Mouse (Mus musculus): ENCODE results near the gene Krr1. TPM values are rescaled to one million over a fixed set of nuclear protein-coding genes. Genes with fewer than 3 reads are reported as not detected.
"Not testable (repeated sequence)": the region's sequence is repeated elsewhere in the genome, so short reads cannot be mapped to it uniquely, and the experiment has no call there.

Krr1 gene
- polyA plus RNA-seq, 1 experiment from 2014 or later: 59.1 TPM

DNA sequence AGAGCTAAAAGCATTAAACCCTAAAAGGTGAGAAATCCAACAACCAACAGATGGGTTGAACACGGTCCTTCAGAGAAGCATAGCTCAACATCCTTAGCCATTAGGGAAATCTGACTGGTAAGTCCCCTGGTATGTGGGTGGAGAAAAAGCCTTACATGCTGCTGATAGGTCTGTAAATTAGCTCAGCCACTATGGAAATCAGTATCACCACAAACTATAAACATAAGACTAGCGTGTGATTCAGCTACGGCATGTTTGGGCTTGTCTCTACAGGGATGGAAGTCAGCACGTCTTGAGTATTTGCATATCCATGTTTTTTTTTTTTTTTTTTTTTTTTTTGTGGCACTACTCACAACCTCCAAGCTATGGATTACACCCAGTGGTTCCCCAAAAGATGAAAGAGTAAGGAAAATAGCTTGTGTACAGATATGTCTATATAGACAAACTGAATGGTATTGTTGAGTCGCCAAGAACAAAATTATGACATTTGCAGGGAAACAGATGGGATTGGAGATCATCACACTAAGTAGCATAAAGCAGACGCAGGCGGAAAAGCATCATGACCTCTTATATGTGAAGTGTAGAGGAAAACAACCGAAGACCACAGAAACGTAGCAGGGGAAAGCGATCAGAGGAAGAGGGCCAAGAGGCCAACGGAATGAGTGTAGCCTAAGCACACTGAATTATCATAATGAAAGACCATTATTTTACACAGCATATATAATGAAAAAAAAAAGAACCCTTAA lies 23.5 kb downstream of the Krr1 start:
- no peaks in the 10 kb centered on the region for H3K36me3 ChIP-seq (replicated peaks)
- no peak overlapping the region for H3K4me2 ChIP-seq
- 94% methylated on average over 11 of the region's 11 CpGs for WGBS
- no peaks in the 10 kb centered on the region for H3K4me1 ChIP-seq
- H3K9ac ChIP-seq: no peak overlapping the region
- no peak overlapping the region for H3K27ac ChIP-seq
- no peak for ATAC-seq (ENCODE audit: low FRiP score)
- H3K9me3 ChIP-seq: no peaks in the 10 kb centered on the region
- no peak overlapping the region for H3K4me3 ChIP-seq (replicated peaks)
- no peaks in the 10 kb centered on the region for H3K27me3 ChIP-seq

DNA sequence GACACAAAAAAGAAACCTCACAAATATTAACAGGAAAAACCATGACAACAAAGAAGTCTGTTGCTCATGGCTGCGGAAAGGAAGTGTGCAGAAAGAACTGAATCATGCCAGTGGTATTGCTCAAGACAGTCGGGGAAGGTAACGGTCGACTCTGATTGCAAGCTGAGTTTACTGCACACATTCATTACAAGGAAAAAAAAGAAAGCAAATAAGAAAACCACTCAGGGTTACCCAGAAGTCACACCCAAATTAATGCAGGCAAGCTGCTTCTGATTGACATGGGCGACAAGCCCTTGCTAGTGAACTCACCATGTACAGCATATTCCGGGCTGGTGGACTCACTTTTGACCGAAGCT lies 24.1 kb downstream of the Krr1 start:
- no peak for ATAC-seq (ENCODE audit: low FRiP score)
- WGBS: 93% methylated on average over 7 of the region's 7 CpGs
- H3K9ac ChIP-seq: no peak overlapping the region

DNA sequence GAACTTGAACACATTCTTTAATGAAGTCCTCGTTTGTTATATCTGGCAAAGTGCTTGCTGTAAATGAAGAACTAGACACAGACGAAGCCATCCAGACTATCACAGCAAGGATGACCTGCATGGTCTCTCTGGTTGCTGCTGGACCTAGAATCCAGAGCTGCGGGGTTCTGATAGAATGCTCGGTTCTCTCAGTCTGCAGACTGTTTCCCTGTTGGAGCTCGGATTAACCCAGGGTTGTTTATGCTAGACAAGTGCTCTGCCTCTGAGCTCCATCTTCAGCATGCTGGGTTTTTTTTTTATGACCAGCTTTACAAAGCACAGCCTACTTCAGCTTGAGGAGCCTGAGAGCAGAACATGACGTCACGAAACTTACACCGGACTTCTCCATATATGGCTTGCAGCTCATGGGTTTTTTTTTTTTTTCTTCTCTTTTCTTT lies 24.5 kb downstream of the Krr1 start:
- no peak for ATAC-seq (ENCODE audit: low FRiP score)
- H3K27ac ChIP-seq: no peak overlapping the region
- 80% methylated on average over 8 of the region's 8 CpGs for WGBS
- no peaks in the 10 kb centered on the region for H3K9me3 ChIP-seq
- no peak overlapping the region for H3K4me2 ChIP-seq
- H3K36me3 ChIP-seq (replicated peaks): no peaks in the 10 kb centered on the region
- H3K4me3 ChIP-seq (replicated peaks): no peak overlapping the region
- no peaks in the 10 kb centered on the region for H3K4me1 ChIP-seq
- H3K27me3 ChIP-seq: no peaks in the 10 kb centered on the region
- H3K9ac ChIP-seq: no peak overlapping the region

More for the DNA sequence above, 24.1 kb downstream of the Krr1 start:
- H3K27ac ChIP-seq: no peak overlapping the region
- H3K4me3 ChIP-seq (replicated peaks): no peak overlapping the region
- no peaks in the 10 kb centered on the region for H3K4me1 ChIP-seq
- H3K4me2 ChIP-seq: no peak overlapping the region
- no peaks in the 10 kb centered on the region for H3K27me3 ChIP-seq
- H3K9me3 ChIP-seq: no peaks in the 10 kb centered on the region
- H3K36me3 ChIP-seq (replicated peaks): no peaks in the 10 kb centered on the region

DNA sequence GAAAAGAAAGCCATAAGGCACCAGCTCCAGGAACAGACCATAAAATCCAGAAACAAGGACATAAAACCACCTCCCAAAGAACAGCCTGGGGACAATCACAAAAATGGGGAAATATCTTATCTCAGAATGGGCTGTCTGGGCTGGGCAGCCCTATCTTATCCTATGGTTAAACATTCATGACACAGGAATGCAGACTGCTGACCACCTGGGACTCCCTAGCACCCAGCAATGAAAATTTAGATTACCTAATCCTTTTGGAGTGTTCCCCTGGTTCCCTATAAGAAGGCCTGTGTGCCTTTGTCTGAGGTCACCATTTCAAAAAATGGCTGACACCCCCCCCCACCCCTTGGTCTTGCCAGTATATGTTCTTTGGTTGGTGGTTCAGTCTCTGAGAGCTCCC lies 25.2 kb downstream of the Krr1 start:
- no peak for ATAC-seq (ENCODE audit: low FRiP score)
- no peak overlapping the region for H3K4me3 ChIP-seq (replicated peaks)
- H3K4me1 ChIP-seq: no peaks in the 10 kb centered on the region
- no peak overlapping the region for H3K4me2 ChIP-seq
- no peaks in the 10 kb centered on the region for H3K27me3 ChIP-seq
- no peak overlapping the region for H3K27ac ChIP-seq
- no peaks in the 10 kb centered on the region for H3K36me3 ChIP-seq (replicated peaks)
- no peak overlapping the region for H3K9ac ChIP-seq
- no peaks in the 10 kb centered on the region for H3K9me3 ChIP-seq

DNA sequence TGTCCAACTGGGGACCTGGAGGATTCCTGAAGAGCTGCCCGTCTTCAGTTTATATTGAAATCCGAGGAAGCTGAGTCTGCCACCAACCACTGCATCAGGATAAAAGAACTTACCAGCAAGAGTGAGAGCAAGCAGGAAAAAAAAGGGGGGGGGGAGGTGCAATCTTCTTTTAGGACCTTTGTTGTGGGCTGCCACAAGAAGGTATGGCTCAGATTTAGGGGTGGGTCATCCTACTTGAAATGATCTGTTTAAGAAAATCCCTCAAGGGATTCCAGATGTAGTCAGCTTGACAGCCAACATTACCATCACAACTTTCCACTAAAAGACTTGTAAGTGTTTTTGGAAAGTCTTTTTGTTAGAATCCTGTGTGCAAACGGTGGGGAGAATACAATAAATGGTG lies 27.3 kb downstream of the Krr1 start:
- Histone ChIP-seq H3K4me2 (no peak overlapping the region), H3K36me3 (replicated peaks) (no peaks in the 10 kb centered on the region), H3K27ac (no peak overlapping the region), H3K4me1 (no peaks in the 10 kb centered on the region), H3K9ac (no peak overlapping the region), H3K4me3 (replicated peaks) (no peak overlapping the region), H3K27me3 (no peaks in the 10 kb centered on the region), H3K9me3 (no peaks in the 10 kb centered on the region)
- 65% methylated on average over 3 of the region's 3 CpGs for WGBS
- no peak for ATAC-seq (ENCODE audit: low FRiP score)

DNA sequence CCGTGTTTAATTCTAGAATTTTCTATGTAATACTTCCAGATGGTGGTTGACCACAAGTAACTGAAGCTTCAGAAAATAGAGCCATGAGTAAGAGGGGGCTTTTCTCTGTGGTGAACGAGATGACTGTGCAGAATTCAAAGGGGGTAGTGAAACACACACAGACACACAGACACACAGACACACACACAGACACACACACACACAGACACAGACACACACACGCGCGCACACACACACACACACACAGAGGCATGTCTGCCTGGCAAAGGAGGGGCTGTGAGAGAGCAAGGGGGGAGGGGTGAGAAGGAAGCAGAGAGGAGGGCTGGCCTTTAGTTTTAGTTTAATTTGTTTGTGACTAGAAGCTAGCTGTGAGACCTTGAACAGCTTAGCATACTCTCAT lies 28.1 kb downstream of the Krr1 start:
- no peak overlapping the region for H3K4me3 ChIP-seq (replicated peaks)
- no peaks in the 10 kb centered on the region for H3K9me3 ChIP-seq
- H3K27ac ChIP-seq: no peak overlapping the region
- H3K4me1 ChIP-seq: no peaks in the 10 kb centered on the region
- WGBS: 88% methylated on average over 5 of the region's 5 CpGs
- no peak for ATAC-seq (ENCODE audit: low FRiP score)
- no peaks in the 10 kb centered on the region for H3K36me3 ChIP-seq (replicated peaks)
- no peak overlapping the region for H3K9ac ChIP-seq
- H3K4me2 ChIP-seq: no peak overlapping the region
- H3K27me3 ChIP-seq: no peaks in the 10 kb centered on the region

DNA sequence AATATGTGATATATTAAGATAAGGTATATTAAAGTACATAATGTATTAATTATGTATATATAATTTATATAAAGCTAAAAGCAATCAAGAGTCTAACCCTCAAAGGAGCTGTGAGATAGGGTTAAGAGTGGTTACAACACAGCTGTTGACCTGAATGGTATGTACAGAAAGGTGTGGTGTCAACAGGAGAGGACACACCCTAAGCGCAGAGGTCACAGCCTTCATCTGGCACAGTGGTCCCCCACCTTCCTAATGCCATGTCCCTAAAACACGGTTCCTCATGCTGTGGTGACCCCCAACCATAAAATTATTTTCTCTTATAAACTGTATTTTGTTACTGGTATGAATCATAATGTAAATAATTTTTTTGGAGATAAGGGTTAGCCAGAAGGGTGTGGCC lies 28.9 kb downstream of the Krr1 start:
- H3K4me2 ChIP-seq: no peak overlapping the region
- H3K27ac ChIP-seq: no peak overlapping the region
- H3K9ac ChIP-seq: no peak overlapping the region
- no peaks in the 10 kb centered on the region for H3K27me3 ChIP-seq
- 93% methylated on average over 2 of the region's 2 CpGs for WGBS
- no peaks in the 10 kb centered on the region for H3K36me3 ChIP-seq (replicated peaks)
- no peaks in the 10 kb centered on the region for H3K4me1 ChIP-seq
- H3K9me3 ChIP-seq: no peaks in the 10 kb centered on the region
- H3K4me3 ChIP-seq (replicated peaks): no peak overlapping the region
- ATAC-seq (ENCODE audit: low FRiP score): no peak

DNA sequence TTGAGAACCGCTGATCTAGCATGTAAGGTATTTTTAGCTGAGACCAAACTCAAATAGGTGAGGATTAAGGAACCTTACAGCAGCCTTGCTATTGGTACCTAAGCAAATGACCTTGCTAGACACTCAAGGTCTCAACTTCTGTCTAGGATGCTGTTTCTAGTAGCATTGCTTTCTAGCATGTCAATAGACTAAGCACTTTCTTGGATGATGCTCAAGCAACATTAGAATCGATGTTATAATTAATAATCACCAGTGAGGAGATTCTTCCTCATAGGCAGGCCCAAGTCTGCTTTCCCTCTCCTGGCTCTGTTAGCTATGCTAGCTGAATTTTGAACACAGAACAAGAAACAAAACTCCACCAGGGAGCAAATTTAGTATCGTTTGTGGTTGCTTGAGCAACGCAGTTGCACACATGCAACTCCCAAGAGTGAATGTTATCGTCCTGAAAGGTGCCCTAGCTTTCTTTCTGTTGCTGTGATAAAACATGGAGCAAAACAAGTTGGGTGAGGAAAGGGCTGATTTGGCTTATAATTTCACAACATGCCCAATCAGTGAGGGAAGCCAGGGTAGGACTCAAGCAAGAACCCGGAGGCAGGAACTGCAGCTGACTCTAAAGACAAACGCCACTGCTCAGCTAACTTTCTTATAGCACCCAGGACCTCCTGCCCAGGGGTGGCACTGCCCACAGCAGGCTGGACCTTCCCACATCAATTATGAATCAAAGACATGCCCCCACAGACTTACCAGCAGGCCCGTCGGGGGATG lies 29.5 kb downstream of the Krr1 start:
- H3K27ac ChIP-seq: no peak overlapping the region

DNA sequence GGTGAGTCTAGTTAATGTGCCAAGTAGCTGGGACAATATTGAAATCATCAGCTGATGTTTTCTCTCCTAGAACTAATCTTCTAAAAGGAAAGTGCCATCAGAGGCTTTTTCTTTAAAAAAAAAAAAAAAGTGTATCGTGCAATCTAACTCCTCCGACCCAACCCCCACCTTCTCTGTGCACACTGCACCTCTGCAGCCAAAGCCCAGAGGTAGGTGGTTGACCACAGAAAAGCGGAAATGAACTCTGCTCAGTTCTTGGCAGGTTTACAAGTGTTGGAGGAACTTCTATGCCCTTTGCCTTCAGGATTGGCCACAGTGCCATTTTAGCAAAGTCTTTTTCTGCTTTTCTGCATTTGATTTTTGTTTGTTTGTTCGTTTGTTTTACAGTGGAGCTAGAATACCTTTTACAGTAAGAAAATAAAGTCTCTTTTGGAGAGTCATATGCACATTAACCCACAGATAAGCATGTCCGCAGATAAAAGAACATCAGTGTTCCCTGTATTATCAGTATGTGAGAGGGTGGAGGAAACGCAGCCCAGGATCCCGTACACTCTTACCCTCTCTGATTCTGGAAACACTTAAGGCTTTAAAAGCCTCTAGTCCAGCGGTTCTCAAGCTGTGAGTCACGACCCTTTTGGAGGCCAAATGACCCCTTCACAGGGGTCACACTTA lies 30.2 kb downstream of the Krr1 start, which contains the start of gene Glipr1:
Gene Glipr1, minus strand, starts transcription at position 88 of the 672 bp plus-strand sequence.
- no peaks in the 10 kb centered on the region for H3K36me3 ChIP-seq (replicated peaks)
- H3K9me3 ChIP-seq: no peaks in the 10 kb centered on the region
- no peaks in the 10 kb centered on the region for H3K4me1 ChIP-seq
- ATAC-seq (ENCODE audit: low FRiP score): no peak
- H3K9ac ChIP-seq: no peak within 1 kb of the TSS
- no peak within 1 kb of the TSS for H3K27ac ChIP-seq
- no peaks in the 10 kb centered on the region for H3K27me3 ChIP-seq
- H3K4me3 ChIP-seq (replicated peaks): no peak within 1 kb of the TSS
- no peak within 1 kb of the TSS for H3K4me2 ChIP-seq
- WGBS: 75% methylated on average over 9 of the region's 9 CpGs

More for the DNA sequence above, 29.5 kb downstream of the Krr1 start:
- Histone ChIP-seq H3K27me3 (no peaks in the 10 kb centered on the region), H3K9me3 (no peaks in the 10 kb centered on the region), H3K9ac (no peak overlapping the region), H3K36me3 (replicated peaks) (no peaks in the 10 kb centered on the region), H3K4me1 (no peaks in the 10 kb centered on the region), H3K4me3 (replicated peaks) (no peak overlapping the region), H3K4me2 (no peak overlapping the region)
- 88% methylated on average over 9 of the region's 9 CpGs for WGBS
- no peak for ATAC-seq (ENCODE audit: low FRiP score)

DNA sequence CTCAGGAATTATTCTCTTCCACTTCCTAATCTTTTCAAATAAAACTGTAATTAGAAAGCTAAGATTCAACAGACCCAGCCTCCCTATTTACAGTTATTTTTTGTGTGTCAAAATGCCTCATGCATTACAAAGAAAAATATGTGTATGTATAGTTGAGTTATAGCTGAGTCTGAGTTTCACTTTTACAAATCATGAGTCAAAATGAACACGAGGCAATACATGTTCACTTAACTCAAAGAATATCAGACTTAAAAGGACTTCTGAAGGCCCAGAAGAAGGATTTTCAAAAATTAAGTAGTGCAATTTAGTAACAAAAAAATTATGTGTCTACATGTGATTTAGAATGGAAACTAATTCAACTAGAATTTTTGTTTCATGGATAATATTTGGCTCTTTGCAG lies 37.0 kb downstream of the Krr1 start:
- H3K4me3 ChIP-seq (replicated peaks); H3K27ac ChIP-seq; H3K4me1 ChIP-seq; H3K36me3 ChIP-seq (replicated peaks); H3K4me2 ChIP-seq; H3K9me3 ChIP-seq; H3K9ac ChIP-seq; H3K27me3 ChIP-seq; ATAC-seq (ENCODE audit: low FRiP score): not testable (repeated sequence)
- 82% methylated on average over 1 of the region's 1 CpGs for WGBS

DNA sequence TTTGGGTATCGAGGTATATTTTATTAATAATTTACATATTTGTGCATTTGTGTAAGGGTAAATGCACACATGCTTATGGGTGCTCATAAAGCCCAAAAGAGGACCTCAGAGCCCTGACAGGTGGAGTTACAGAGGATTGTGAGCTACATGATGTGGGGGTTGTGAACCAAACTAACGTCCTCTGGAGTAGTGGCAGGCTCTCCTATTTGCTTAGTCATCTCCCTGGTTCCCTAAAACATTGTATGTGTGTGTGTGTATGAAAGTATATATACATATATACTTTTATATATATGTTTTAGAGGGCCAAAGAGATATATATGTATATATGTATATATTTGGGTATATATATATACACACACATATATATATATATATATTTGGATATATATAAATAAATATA lies 51.1 kb downstream of the Krr1 start:
- Histone ChIP-seq H3K4me3 (replicated peaks) (no peak overlapping the region), H3K4me1 (no peaks in the 10 kb centered on the region), H3K9ac (no peak overlapping the region), H3K27me3 (no peaks in the 10 kb centered on the region), H3K4me2 (no peak overlapping the region), H3K36me3 (replicated peaks) (no peaks in the 10 kb centered on the region), H3K27ac (no peak overlapping the region), H3K9me3 (no peaks in the 10 kb centered on the region)
- 75% methylated on average over 2 of the region's 2 CpGs for WGBS
- no peak for ATAC-seq (ENCODE audit: low FRiP score)

DNA sequence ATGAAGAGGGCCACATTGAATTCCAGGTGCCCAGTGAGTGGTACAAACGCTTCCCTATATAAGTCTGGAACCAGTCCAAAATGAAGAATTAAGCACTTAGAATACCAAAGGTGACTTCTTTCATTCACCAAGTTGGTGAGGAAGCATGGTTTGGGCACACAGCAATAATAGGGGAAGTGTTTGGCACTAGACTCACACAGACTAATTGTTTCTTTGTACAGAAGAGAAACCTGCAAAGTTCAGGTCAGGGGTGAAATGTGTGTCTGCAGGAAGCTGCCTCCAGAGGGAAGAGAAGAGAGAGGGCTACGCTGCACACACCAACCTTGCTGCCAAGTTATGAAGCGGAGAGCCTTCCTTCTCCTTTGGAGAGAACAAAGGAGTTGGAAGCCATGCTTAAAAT lies 56.2 kb downstream of the Krr1 start:
- H3K4me2 ChIP-seq; H3K9ac ChIP-seq; H3K27ac ChIP-seq; H3K4me1 ChIP-seq; H3K36me3 ChIP-seq (replicated peaks); ATAC-seq (ENCODE audit: low FRiP score); H3K4me3 ChIP-seq (replicated peaks); H3K9me3 ChIP-seq; H3K27me3 ChIP-seq: not testable (repeated sequence)
- 70% methylated on average over 3 of the region's 3 CpGs for WGBS

Data from forebrain, embryonic 12.5 days (tissue).